Comparison of ENCODE assay signal across 23 mouse cellular contexts in genomic region chr6:127910638-127911037, GRCm38 (mm10). TPM values are rescaled to one million over a fixed set of nuclear protein-coding genes. Genes with fewer than 3 reads are reported as not detected.
DNase-seq lines count a peak whose midpoint lies in the region; ATAC-seq and TF ChIP-seq lines count a peak whose summit lies in the region.
"Had no signal": no experiment of that assay in that cellular context is flagged by ENCODE, and none has a peak within 500 bp of the region (broad histone marks: within the 10 kb centered on the region; RNA-seq: fewer than 3 reads in every experiment).

No protein-coding gene starts in this region.

- peaks cover 4% of the 10 kb centered on the region for H3K36me3 ChIP-seq in limb, embryonic 14.5 days (ENCODE audit: control insufficient read depth, insufficient read depth, low read length)
- peaks cover 8% of the 10 kb centered on the region; the same call in 1 of the 2 replicates for H3K36me3 ChIP-seq in limb, embryonic 10.5 days
- peaks cover 22% of the 10 kb centered on the region for H3K36me3 ChIP-seq in embryonic facial prominence, embryonic 15.5 days
- H3K36me3 ChIP-seq: G1E had no signal

- H3K4me1 ChIP-seq in limb, embryonic 14.5 days (ENCODE audit: control insufficient read depth, insufficient read depth, low read length), result no peaks in the 10 kb centered on the region
- no peaks in the 10 kb centered on the region for H3K4me1 ChIP-seq in limb, embryonic 10.5 days
- H3K4me1 ChIP-seq in embryonic facial prominence, embryonic 15.5 days, result no peaks in the 10 kb centered on the region
- H3K4me1 ChIP-seq: forebrain, embryonic 13.5 days; forebrain, embryonic 15.5 days had no signal

- no peak for TF ChIP-seq POLR2A in limb, embryonic 14.5 days (IDR thresholded peaks at IDR 0.05; ENCODE audit: borderline replicate concordance, extremely low read depth, insufficient read depth, insufficient read length)

- H3K27me3 ChIP-seq in limb, embryonic 14.5 days (ENCODE audit: control insufficient read depth, insufficient read depth, low read length), result no peaks in the 10 kb centered on the region
- H3K27me3 ChIP-seq in limb, embryonic 10.5 days (ENCODE audit: low read depth, poor library complexity, severe bottlenecking), result no peaks in the 10 kb centered on the region
- no peaks in the 10 kb centered on the region for H3K27me3 ChIP-seq in embryonic facial prominence, embryonic 15.5 days
- H3K27me3 ChIP-seq: forebrain, embryonic 13.5 days; forebrain, embryonic 15.5 days had no signal

- H3K9ac ChIP-seq in limb, embryonic 14.5 days (ENCODE audit: low read depth, low read length, severe bottlenecking), result no peak overlapping the region
- no peak overlapping the region for H3K9ac ChIP-seq in embryonic facial prominence, embryonic 15.5 days
- H3K9ac ChIP-seq: forebrain, embryonic 13.5 days; forebrain, embryonic 15.5 days; forebrain, postnatal 0 days had no signal

- H3K9me3 ChIP-seq in limb, embryonic 14.5 days (ENCODE audit: control insufficient read depth, low read length), result no peaks in the 10 kb centered on the region
- no peaks in the 10 kb centered on the region for H3K9me3 ChIP-seq in limb, embryonic 10.5 days (replicated peaks)
- no peaks in the 10 kb centered on the region for H3K9me3 ChIP-seq in embryonic facial prominence, embryonic 15.5 days (replicated peaks)
- H3K9me3 ChIP-seq: forebrain, embryonic 13.5 days; forebrain, embryonic 15.5 days had no signal

- H3K4me2 ChIP-seq in limb, embryonic 14.5 days (replicated peaks; ENCODE audit: low read depth, low read length, severe bottlenecking), result no peak overlapping the region
- H3K4me2 ChIP-seq in embryonic facial prominence, embryonic 15.5 days (replicated peaks), result no peak overlapping the region
- H3K4me2 ChIP-seq: forebrain, embryonic 13.5 days; forebrain, embryonic 15.5 days had no signal

- intact Hi-C loops in heart, postnatal 25 days (cut with DNase I), result no loop called here

- ATAC-seq in limb, embryonic 14.5 days (ENCODE audit: low FRiP score, low read depth), result 0 out of 2 replicates have a peak, but pooled peaks have one; percentile 34
- ATAC-seq in embryonic facial prominence, embryonic 15.5 days (ENCODE audit: insufficient number of reproducible peaks, low FRiP score, low TSS enrichment, low read depth), result peak; percentile 77
- ATAC-seq: CD4-positive, CD25-positive, alpha-beta regulatory T cell, adult 4 months; forebrain, embryonic 13.5 days; forebrain, embryonic 15.5 days; forebrain, postnatal 0 days had no signal

- H3K4me3 ChIP-seq in limb, embryonic 14.5 days (replicated peaks; ENCODE audit: low read length), result no peak overlapping the region
- no peak overlapping the region for H3K4me3 ChIP-seq in limb, embryonic 10.5 days
- no peak overlapping the region for H3K4me3 ChIP-seq in embryonic facial prominence, embryonic 15.5 days (replicated peaks)
- H3K4me3 ChIP-seq: forebrain, embryonic 13.5 days; forebrain, embryonic 15.5 days had no signal

- WGBS in limb, embryonic 14.5 days, result 87% methylated on average over 4 of the region's 4 CpGs
- 94% methylated on average over 4 of the region's 4 CpGs for WGBS in limb, embryonic 10.5 days
- 72% methylated on average over 4 of the region's 4 CpGs for WGBS in embryonic facial prominence, embryonic 15.5 days

- DNase-seq in limb, embryonic 14.5 days (ENCODE audit: low spot score), result no peak
- DNase-seq in limb, embryonic 10.5 days (ENCODE audit: low spot score), result no peak
- DNase-seq in 3T3-L1 (ENCODE audit: low read depth, low spot score) (peak; percentile 48), NIH3T3 (ENCODE audit: low read depth) (peak; percentile 72)
- DNase-seq in heart, postnatal 25 days (ENCODE audit: low spot score), result no peak
- no peak for DNase-seq in gastrocnemius, postnatal 10 days
- DNase-seq in frontal cortex, postnatal 10 days (ENCODE audit: low spot score in 2 of 2), result no peak
- DNase-seq: adrenal gland, adult 2 months; adrenal gland, postnatal 10 days; adrenal gland, postnatal 25 days; B cell, adult 2 months; cerebellum, adult 11 months; cerebellum, adult 18-20 months; cerebellum, adult 8-10 months; cerebellum, adult 9-11 months; cerebellum, postnatal 25 days; forebrain, postnatal 0 days had no signal

- H3K27ac ChIP-seq in limb, embryonic 14.5 days (replicated peaks; ENCODE audit: low read depth, low read length), result no peak overlapping the region
- H3K27ac ChIP-seq in limb, embryonic 10.5 days, result no peak overlapping the region
- H3K27ac ChIP-seq in embryonic facial prominence, embryonic 15.5 days (replicated peaks), result no peak overlapping the region
- H3K27ac ChIP-seq: forebrain, embryonic 13.5 days; forebrain, embryonic 15.5 days had no signal

RNA-seq across cellular contexts. Expression of gene Tspan11, which starts 23.2 kb away (rescaled TPM):
- 18.5 and 20.1 TPM in 2 replicates for polyA plus RNA-seq in limb, embryonic 14.5 days (2012; rRNA removed)
- 19.8 and 25.2 TPM in 2 replicates for polyA plus RNA-seq in limb, embryonic 14.5 days (2014; fragmentation: Nextera tagmentation; extraction: Ambion mirVana)
- 2.1 and 9.2 TPM in 2 replicates for polyA plus RNA-seq in limb, embryonic 10.5 days (2016; fragmentation: Nextera tagmentation; extraction: Ambion mirVana)
- 29.6 and 37.8 TPM in 2 replicates for polyA plus RNA-seq in embryonic facial prominence, embryonic 15.5 days (2015; fragmentation: Nextera tagmentation; extraction: Ambion mirVana)
- 1 to 10 TPM; 1.1 to 2.3 TPM for total RNA-seq in heart, postnatal 25 days (2021)
- total RNA-seq in gastrocnemius, postnatal 10 days (2021), result 10 to 100 TPM; 12.7 to 14.0 TPM
- total RNA-seq: CH12.LX had no signal
- polyA plus RNA-seq: CD4-positive, CD25-positive, alpha-beta regulatory T cell, adult 4 months; G1E had no signal

Comparison
In these comparisons a context has a peak if more than half of its experiments do, and no peak if none do; other contexts are left out.
1. DNase-seq: peak in 3T3-L1 (single experiment) and NIH3T3 (single experiment); none in limb, embryonic 14.5 days (single experiment), limb, embryonic 10.5 days (single experiment), heart, postnatal 25 days (single experiment), gastrocnemius, postnatal 10 days (single experiment) and frontal cortex, postnatal 10 days (0 of 2).